Mouse (Mus musculus) MEL (cell line): ENCODE data around the gene Tmem203. TPM values are rescaled to one million over a fixed set of nuclear protein-coding genes. Genes with fewer than 3 reads are reported as not detected.

Source experiments
- DNase-seq: peaks from one replicate; pipeline ENCODE4 v3.0.0; 2011; ENCODE audit warnings: low read depth, low spot score
- H3K27ac ChIP-seq: 2 replicates; pipeline ENCODE4 v1.5.1; 2012; ENCODE audit warnings: low read depth, mild to moderate bottlenecking, control low read depth, low read length, moderate library complexity; ENCODE audit not compliant: control insufficient read depth
- H3K27me3 ChIP-seq, 2 experiments: fragments of 150-350 bp in 1 of 2; sonication (generic) in 1 of 2; 2 replicates each; pipeline ENCODE4 v1.6.1; 2012; ENCODE audit warnings: low read length in 2 of 2, mild to moderate bottlenecking in 2 of 2, improper control_type of control experiment in 1 of 2, moderate library complexity in 1 of 2; ENCODE audit not compliant: insufficient read depth in 2 of 2, control insufficient read depth in 1 of 2
- H3K36me3 ChIP-seq, 2 experiments: 2 replicates each; pipeline ENCODE4 v1.6.1; 2012 to 2014; ENCODE audit warnings: low read length in 2 of 2, improper control_type of control experiment in 1 of 2, inconsistent platforms in 1 of 2, mild to moderate bottlenecking in 1 of 2; ENCODE audit not compliant: insufficient read depth in 2 of 2, control insufficient read depth in 1 of 2
- H3K4me1 ChIP-seq, 2 experiments: fragments of 150-350 bp in 1 of 2; sonication (generic) in 1 of 2; 2 replicates each; pipeline ENCODE4 v1.6.1; 2012; ENCODE audit warnings: low read length in 2 of 2, improper control_type of control experiment in 1 of 2, mild to moderate bottlenecking in 1 of 2; ENCODE audit not compliant: insufficient read depth in 2 of 2, control insufficient read depth in 1 of 2
- H3K4me3 ChIP-seq, 2 experiments: fragments of 150-350 bp in 1 of 2; sonication (generic) in 1 of 2; 2 replicates each; pipeline ENCODE4 v1.5.1; 2012; ENCODE audit warnings: low read depth in 2 of 2, low read length in 2 of 2, mild to moderate bottlenecking in 2 of 2, moderate library complexity in 2 of 2, control low read depth in 1 of 2, improper control_type of control experiment in 1 of 2; ENCODE audit not compliant: control insufficient read depth in 1 of 2, insufficient read depth in 1 of 2
- H3K79me2 ChIP-seq: 2 replicates; pipeline ENCODE4 v1.6.1; 2012; ENCODE audit warnings: mild to moderate bottlenecking, low read length, moderate library complexity; ENCODE audit not compliant: control insufficient read depth, poor library complexity, insufficient read depth
- H3K9ac ChIP-seq: 2 replicates; pipeline ENCODE4 v1.6.1; 2012; ENCODE audit warnings: low read depth, mild to moderate bottlenecking, control low read depth, low read length, moderate library complexity; ENCODE audit not compliant: control insufficient read depth, poor library complexity, severe bottlenecking
- H3K9me3 ChIP-seq: fragments of 150-350 bp; sonication (generic); replicated peaks from 2 replicates; pipeline ENCODE4 v1.6.1; 2012; ENCODE audit warnings: mild to moderate bottlenecking, low read length, improper control_type of control experiment, moderate library complexity; ENCODE audit not compliant: insufficient read depth
- CHD2 ChIP-seq: IDR thresholded peaks from 2 replicates; pipeline ENCODE4 v1.6.1; 2011; ENCODE audit warnings: low read length, improper control_type of control experiment
- E2F4 ChIP-seq: IDR thresholded peaks from 2 replicates; pipeline ENCODE4 v1.6.1; 2011; ENCODE audit warnings: low read depth, low read length, improper control_type of control experiment, borderline replicate concordance
- GABPA ChIP-seq: IDR thresholded peaks from 2 replicates; pipeline ENCODE4 v1.6.1; 2012; ENCODE audit warnings: low read depth, mild to moderate bottlenecking, inconsistent platforms, low read length, improper control_type of control experiment, moderate library complexity
- JUND ChIP-seq: IDR thresholded peaks from 2 replicates; pipeline ENCODE4 v1.6.1; 2011; ENCODE audit warnings: low read depth, mild to moderate bottlenecking, improper control_type of control experiment, low read length
- KAT2A ChIP-seq: conservative IDR thresholded peaks from 2 replicates; pipeline ENCODE4 v1.6.1; 2012; ENCODE audit warnings: low read depth, low read length, improper control_type of control experiment, inconsistent platforms
- MAFK ChIP-seq: IDR thresholded peaks from 2 replicates; pipeline ENCODE4 v1.6.1; 2011; ENCODE audit warnings: low read depth, mild to moderate bottlenecking, low read length, improper control_type of control experiment, borderline replicate concordance
- MAX ChIP-seq: IDR thresholded peaks from 2 replicates; pipeline ENCODE4 v1.6.1; 2011; ENCODE audit warnings: low read length, improper control_type of control experiment
- MAZ ChIP-seq: IDR thresholded peaks from 2 replicates; pipeline ENCODE4 v1.6.1; 2012; ENCODE audit warnings: low read depth, mild to moderate bottlenecking, inconsistent platforms, low read length, improper control_type of control experiment
- MYB ChIP-seq: IDR thresholded peaks from 2 replicates; pipeline ENCODE4 v1.6.1; 2011; ENCODE audit warnings: mild to moderate bottlenecking, low read depth, low read length, improper control_type of control experiment
- MYC ChIP-seq: IDR thresholded peaks from 2 replicates; pipeline ENCODE4 v1.6.1; 2011; ENCODE audit warnings: low read depth, mild to moderate bottlenecking, low read length, improper control_type of control experiment, moderate library complexity
- NELFE ChIP-seq: IDR thresholded peaks from 2 replicates; pipeline ENCODE4 v1.6.1; 2011; ENCODE audit warnings: low read depth, low read length, improper control_type of control experiment
- NRF1 ChIP-seq: IDR thresholded peaks from 2 replicates; pipeline ENCODE4 v1.6.1; 2014; ENCODE audit warnings: low read depth, mild to moderate bottlenecking, inconsistent platforms, low read length, improper control_type of control experiment, moderate library complexity; ENCODE audit not compliant: poor library complexity, insufficient read depth, severe bottlenecking
- POLR2A ChIP-seq, 2 experiments: IDR thresholded peaks; 2 replicates each; pipeline ENCODE4 v1.6.1; 2011 to 2012; ENCODE audit warnings: low read length in 2 of 2, mild to moderate bottlenecking in 2 of 2, control low read depth in 1 of 2, improper control_type of control experiment in 1 of 2, low read depth in 1 of 2, moderate library complexity in 1 of 2; ENCODE audit not compliant: control insufficient read depth in 1 of 2, insufficient read depth in 1 of 2, poor library complexity in 1 of 2
- POLR2AphosphoS2 ChIP-seq: IDR thresholded peaks from 2 replicates; pipeline ENCODE4 v1.6.1; 2011; ENCODE audit warnings: low read length, improper control_type of control experiment
- SMC3 ChIP-seq: IDR thresholded peaks from 2 replicates; pipeline ENCODE4 v1.6.1; 2011; ENCODE audit warnings: low read depth, low read length, improper control_type of control experiment
- TAL1 ChIP-seq: IDR thresholded peaks from 2 replicates; pipeline ENCODE4 v1.6.1; 2012; ENCODE audit warnings: mild to moderate bottlenecking, inconsistent platforms, low read length, moderate library complexity, mixed read lengths
- USF2 ChIP-seq, 2 experiments: IDR thresholded peaks; 2 replicates each; pipeline ENCODE4 v1.6.1; 2011 to 2012; ENCODE audit warnings: improper control_type of control experiment in 2 of 2, low read length in 2 of 2, borderline replicate concordance in 1 of 2, inconsistent platforms in 1 of 2, low read depth in 1 of 2, mild to moderate bottlenecking in 1 of 2; ENCODE audit not compliant: insufficient read depth in 1 of 2
- ZKSCAN1 ChIP-seq: IDR thresholded peaks from 2 replicates; pipeline ENCODE4 v1.6.1; 2012; ENCODE audit warnings: low read depth, mild to moderate bottlenecking, inconsistent platforms, low read length, improper control_type of control experiment, moderate library complexity
- polyA plus RNA-seq, 2 experiments: library from polyadenylated mRNA; stranded (reverse) in 1 of 2; unstranded in 1 of 2; fragments of >175 nt in 1 of 2; fragments of >200 nt in 1 of 2; gene quantifications; 2 replicates each; pipeline versions ENCODE4 v1.2.1 to v1.2.4; 2012; ENCODE audit warnings: low replicate concordance in 2 of 2, low read depth in 1 of 2; ENCODE audit not compliant: insufficient read length in 2 of 2, insufficient read depth in 1 of 2, missing spikeins in 1 of 2
- total RNA-seq: library from RNA; depleted of rRNA; stranded (reverse); fragments of 300-350 nt; gene quantifications from 2 replicates; pipeline ENCODE4 v1.2.3, GENCODE M21; 2012

The Tmem203 gene
- total and polyA plus RNA-seq, 3 experiments, result 8.4 to 17.0 TPM; not detected in 1

DNA sequence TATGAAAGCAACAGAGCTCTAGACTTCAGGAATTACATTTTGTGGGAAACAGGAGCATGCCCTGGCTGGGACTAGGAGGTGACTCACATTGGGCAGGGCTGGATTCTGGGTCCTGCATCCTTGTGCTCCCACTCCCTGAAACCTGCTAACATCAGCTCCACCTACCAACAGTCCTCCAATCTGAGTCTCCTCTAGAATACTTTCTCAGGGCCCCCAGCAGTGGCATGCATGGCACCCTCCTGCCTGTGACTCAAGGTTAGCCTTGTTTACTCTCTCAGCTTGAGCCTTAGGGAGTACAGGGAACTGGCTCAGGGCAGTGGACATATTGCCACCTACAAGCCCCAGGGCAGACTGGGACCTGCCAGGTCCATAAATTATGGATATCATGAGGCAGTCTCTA, 17.1 kb upstream of the Tmem203 start:
- H3K27me3 ChIP-seq, result no peaks in the 10 kb centered on the region
- H3K36me3 ChIP-seq, result peaks cover 0 to 4% of the 10 kb centered on the region in 2 experiments; a peak in 1 of 4 replicates
- no peak overlapping the region for H3K27ac ChIP-seq
- TF ChIP-seq USF2 (IDR thresholded peaks at IDR 0.05; ENCODE audit: borderline replicate concordance in 1 of 2, insufficient read depth in 1 of 2, low read depth in 1 of 2, low read length in 2 of 2) (no peak), MYC (no peak), SMC3 (no peak), ZKSCAN1 (no peak)
- H3K9ac ChIP-seq, result no peak overlapping the region
- no peak for DNase-seq
- H3K9me3 ChIP-seq, result no peaks in the 10 kb centered on the region
- no peak overlapping the region for H3K4me3 ChIP-seq
- H3K4me1 ChIP-seq, result peaks cover 6 to 34% of the 10 kb centered on the region in 2 experiments
- no peaks in the 10 kb centered on the region; the same call in 1 of the 2 replicates for H3K79me2 ChIP-seq

DNA sequence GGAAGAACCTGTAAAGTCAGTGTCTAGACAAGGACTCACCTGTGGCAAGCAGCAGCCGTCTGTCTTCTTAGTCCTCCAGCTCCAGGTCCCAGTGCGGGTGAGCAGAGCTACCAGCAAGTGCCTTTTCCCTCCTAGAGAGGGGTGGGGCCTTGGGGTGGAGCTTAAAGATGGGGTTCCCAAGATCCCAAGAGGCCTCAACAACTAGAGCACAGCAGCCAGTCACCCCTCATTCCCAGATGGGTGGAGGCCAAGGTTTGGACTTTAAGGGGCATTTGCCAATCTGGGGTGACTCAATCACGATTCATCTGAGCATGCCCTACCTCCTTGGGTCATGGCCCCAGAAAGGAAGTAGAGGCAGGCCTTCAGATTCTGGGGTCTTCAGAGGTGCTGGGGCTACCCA, 15.5 kb upstream of the Tmem203 start:
- H3K36me3 ChIP-seq, result no peaks in the 10 kb centered on the region
- H3K27me3 ChIP-seq, result no peaks in the 10 kb centered on the region
- no peak for DNase-seq
- no peaks in the 10 kb centered on the region for H3K9me3 ChIP-seq
- no peak overlapping the region for H3K27ac ChIP-seq
- H3K9ac ChIP-seq, result no peak overlapping the region
- H3K79me2 ChIP-seq, result no peaks in the 10 kb centered on the region; the same call in 1 of the 2 replicates
- TF ChIP-seq MAX (no peak), POLR2A (IDR thresholded peaks at IDR 0.05; ENCODE audit: control insufficient read depth in 1 of 2, insufficient read depth in 1 of 2, low read depth in 1 of 2, low read length in 2 of 2, poor library complexity in 1 of 2) (no peak), NRF1 (no peak)
- TF ChIP-seq, all 39 proteins: peak for 0
- Histone ChIP-seq H3K4me3 (no peak overlapping the region), H3K4me1 (peaks cover 0 to 21% of the 10 kb centered on the region in 2 experiments; a peak in 3 of 4 replicates)

DNA sequence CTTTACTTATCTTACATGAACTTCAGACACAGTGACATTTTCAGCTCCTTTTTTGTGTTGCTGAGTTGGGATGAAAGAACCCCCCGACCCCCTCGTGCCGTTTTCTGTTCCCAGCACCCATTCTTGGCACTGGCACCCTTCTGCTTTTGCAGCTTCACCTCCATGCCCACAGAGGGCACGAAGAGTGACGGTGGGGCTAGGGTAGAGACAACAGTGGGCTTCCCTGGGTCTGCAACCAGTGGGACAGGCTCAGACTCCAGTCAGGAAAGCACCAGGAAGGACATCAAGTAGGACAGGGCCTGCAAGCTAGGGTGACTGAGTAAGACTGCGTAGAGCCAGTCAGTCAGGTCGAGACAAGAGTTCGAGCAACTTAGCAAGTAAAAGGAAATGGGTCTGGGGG, 14.9 kb upstream of the Tmem203 start:
- Histone ChIP-seq H3K79me2 (no peaks in the 10 kb centered on the region; the same call in 1 of the 2 replicates), H3K9me3 (no peaks in the 10 kb centered on the region), H3K36me3 (no peaks in the 10 kb centered on the region), H3K9ac (peak overlapping the region; percentile 30), H3K27me3 (no peaks in the 10 kb centered on the region), H3K27ac (no peak overlapping the region), H3K4me1 (peaks cover 0 to 21% of the 10 kb centered on the region in 2 experiments; a peak in 3 of 4 replicates), H3K4me3 (peak overlapping the region; percentile 57 to 64)
- TF ChIP-seq MAFK (no peak), POLR2AphosphoS2 (no peak), MYB (no peak), GABPA (no peak), E2F4 (no peak), CHD2 (no peak), POLR2A (IDR thresholded peaks at IDR 0.05; ENCODE audit: control insufficient read depth in 1 of 2, insufficient read depth in 1 of 2, low read depth in 1 of 2, low read length in 2 of 2, poor library complexity in 1 of 2) (no peak), JUND (no peak), TAL1 (no peak), SMC3 (no peak), KAT2A (no peak), MAZ (no peak), NELFE (no peak)
- DNase-seq, result no peak
